Mouse (Mus musculus): ENCODE measurements around the gene Tmem205. TPM values are rescaled to one million over a fixed set of nuclear protein-coding genes. Genes with fewer than 3 reads are reported as not detected.

Tmem205 gene
- polyA plus RNA-seq, 1 experiment from 2014 or later, result 60.7 TPM

DNA sequence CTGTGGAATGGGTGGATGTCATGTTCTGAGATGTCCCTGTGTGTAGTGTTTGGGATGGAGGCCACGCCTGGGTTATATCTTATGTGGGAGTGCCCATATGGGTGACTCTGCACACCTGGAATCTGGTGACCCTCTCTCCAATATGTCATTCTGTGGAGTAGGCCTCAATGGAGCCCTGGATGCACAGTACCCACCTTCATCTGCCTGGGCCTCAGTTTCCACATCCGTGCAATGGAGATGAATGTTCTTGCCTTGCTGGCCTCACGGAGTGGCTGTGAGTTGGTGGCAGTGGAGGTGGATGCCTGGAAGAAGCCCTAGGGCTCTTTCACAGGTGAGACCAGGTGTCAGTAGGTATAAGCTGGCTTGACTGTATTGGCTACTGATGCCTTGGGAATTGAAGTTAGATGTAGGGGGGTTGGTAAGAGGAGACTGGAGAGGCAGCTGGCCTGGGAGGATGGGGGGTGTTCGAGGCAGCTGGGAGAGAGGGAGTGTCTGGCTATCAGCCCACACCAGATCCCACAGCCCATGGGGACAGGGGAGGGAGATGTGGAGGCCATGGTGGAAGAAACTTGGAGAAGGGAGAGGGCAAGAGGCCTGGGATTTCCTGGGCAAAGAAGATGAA is 11.0 kb upstream of the Tmem205 start:
- no peak overlapping the region for H3K4me2 ChIP-seq (replicated peaks; ENCODE audit: low read depth, low read length)
- ATAC-seq (ENCODE audit: insufficient number of reproducible peaks, insufficient read depth, low FRiP score, low read depth), result no peak
- no peaks in the 10 kb centered on the region for H3K4me1 ChIP-seq (ENCODE audit: control insufficient read depth, insufficient read depth, low read length)
- no peak overlapping the region for H3K27ac ChIP-seq (ENCODE audit: low read length)
- H3K9ac ChIP-seq (replicated peaks; ENCODE audit: low read depth, low read length), result no peak overlapping the region
- no peaks in the 10 kb centered on the region for H3K36me3 ChIP-seq (ENCODE audit: control insufficient read depth, insufficient read depth, low read length)
- no peaks in the 10 kb centered on the region for H3K9me3 ChIP-seq (ENCODE audit: control insufficient read depth, low read depth, low read length)
- WGBS, result 79% methylated on average over 4 of the region's 4 CpGs
- H3K27me3 ChIP-seq (ENCODE audit: control insufficient read depth, insufficient read depth, low read length), result no peaks in the 10 kb centered on the region
- no peak overlapping the region for H3K4me3 ChIP-seq (ENCODE audit: low read depth, low read length)

DNA sequence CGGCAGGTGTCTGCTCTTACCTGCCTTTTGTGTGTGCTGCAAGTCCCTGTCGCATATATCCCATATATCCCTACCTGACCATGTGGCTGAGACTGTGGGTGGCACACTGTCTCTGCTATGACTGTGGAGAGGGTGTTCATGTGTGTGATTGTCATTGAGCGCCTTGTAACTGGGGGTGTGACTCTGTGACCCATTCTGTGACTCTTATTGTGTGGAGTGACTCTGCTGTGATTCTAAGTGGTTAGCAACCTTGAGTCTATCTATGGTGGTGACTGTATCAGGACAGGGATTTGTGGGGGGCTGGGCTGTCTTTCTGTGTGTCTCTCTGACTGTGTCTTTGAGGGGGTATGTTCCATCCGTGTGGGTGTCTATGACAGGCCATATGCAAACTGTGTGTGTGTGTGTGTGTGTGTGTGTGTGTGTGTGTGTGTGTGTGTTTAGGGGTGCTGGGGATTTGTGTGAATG is 10.4 kb upstream of the Tmem205 start:
- Histone ChIP-seq H3K36me3 (ENCODE audit: control insufficient read depth, insufficient read depth, low read length) (no peaks in the 10 kb centered on the region), H3K9me3 (ENCODE audit: control insufficient read depth, low read depth, low read length) (no peaks in the 10 kb centered on the region), H3K27ac (ENCODE audit: low read length) (no peak overlapping the region), H3K4me2 (replicated peaks; ENCODE audit: low read depth, low read length) (peak overlapping the region; percentile 59), H3K27me3 (ENCODE audit: control insufficient read depth, insufficient read depth, low read length) (no peaks in the 10 kb centered on the region), H3K4me1 (ENCODE audit: control insufficient read depth, insufficient read depth, low read length) (no peaks in the 10 kb centered on the region), H3K9ac (replicated peaks; ENCODE audit: low read depth, low read length) (no peak overlapping the region), H3K4me3 (ENCODE audit: low read depth, low read length) (no peak overlapping the region)
- no peak for ATAC-seq (ENCODE audit: insufficient number of reproducible peaks, insufficient read depth, low FRiP score, low read depth)
- WGBS, result 78% methylated on average over 4 of the region's 4 CpGs

DNA sequence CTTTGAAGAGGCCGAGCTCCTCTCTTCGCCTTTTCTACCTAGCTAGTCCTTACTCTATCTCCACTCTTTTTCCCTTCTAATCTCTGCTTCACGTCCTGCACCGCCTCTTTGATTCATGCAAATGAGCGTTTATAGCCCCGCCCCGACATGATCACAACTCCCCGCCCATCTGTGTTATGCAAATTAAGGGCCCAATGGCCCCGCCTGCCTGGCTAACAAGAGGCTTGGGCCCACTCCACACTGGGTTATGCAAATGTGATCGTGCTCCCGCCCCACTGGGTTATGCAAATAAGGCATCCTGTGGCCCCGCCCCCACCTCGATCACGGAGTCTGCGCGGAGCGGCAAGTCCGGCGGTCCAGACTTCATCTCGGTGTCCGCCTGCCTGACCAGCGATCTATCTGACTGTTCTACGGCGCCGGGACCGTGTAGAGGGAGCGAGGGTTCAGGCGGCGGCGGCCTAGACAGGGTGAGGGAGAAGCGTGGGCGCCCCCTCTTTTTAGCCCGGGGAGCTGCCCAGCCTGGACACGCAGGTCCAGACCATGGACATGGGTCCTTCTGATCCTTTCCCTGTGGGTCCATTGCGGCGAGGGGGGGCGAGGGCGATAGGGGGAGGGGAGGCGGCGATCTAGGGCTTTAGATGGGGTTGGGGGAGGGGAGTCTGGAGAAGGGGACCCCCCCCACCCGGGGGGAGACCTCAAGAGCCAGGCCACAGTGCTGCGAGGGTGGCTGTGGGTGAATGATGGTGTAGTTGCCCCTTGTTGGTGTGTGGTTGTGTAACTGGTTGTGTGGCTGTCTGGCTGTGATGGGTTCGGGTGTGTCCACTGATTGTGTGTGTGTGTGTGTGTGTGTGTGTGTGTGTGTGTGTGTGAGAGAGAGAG is 9.6 kb upstream of the Tmem205 start, which contains the start of gene Plppr2:
TSS of gene Plppr2 (plus strand) at position 342 of the 879 bp plus-strand sequence.
- Histone ChIP-seq H3K36me3 (ENCODE audit: control insufficient read depth, insufficient read depth, low read length) (no peaks in the 10 kb centered on the region), H3K27ac (ENCODE audit: low read length) (no peak within 1 kb of the TSS), H3K27me3 (ENCODE audit: control insufficient read depth, insufficient read depth, low read length) (no peaks in the 10 kb centered on the region), H3K4me1 (ENCODE audit: control insufficient read depth, insufficient read depth, low read length) (no peaks in the 10 kb centered on the region), H3K9me3 (ENCODE audit: control insufficient read depth, low read depth, low read length) (no peaks in the 10 kb centered on the region), H3K4me2 (replicated peaks; ENCODE audit: low read depth, low read length) (peak within 1 kb of the TSS; percentile 59), H3K4me3 (ENCODE audit: low read depth, low read length) (peak within 1 kb of the TSS; percentile 40), H3K9ac (replicated peaks; ENCODE audit: low read depth, low read length) (no peak within 1 kb of the TSS; the same call in 1 of the 2 replicates)
- 2% methylated on average over 43 of the region's 43 CpGs for WGBS
- peak; percentile 96 for ATAC-seq (ENCODE audit: insufficient number of reproducible peaks, insufficient read depth, low FRiP score, low read depth)

DNA sequence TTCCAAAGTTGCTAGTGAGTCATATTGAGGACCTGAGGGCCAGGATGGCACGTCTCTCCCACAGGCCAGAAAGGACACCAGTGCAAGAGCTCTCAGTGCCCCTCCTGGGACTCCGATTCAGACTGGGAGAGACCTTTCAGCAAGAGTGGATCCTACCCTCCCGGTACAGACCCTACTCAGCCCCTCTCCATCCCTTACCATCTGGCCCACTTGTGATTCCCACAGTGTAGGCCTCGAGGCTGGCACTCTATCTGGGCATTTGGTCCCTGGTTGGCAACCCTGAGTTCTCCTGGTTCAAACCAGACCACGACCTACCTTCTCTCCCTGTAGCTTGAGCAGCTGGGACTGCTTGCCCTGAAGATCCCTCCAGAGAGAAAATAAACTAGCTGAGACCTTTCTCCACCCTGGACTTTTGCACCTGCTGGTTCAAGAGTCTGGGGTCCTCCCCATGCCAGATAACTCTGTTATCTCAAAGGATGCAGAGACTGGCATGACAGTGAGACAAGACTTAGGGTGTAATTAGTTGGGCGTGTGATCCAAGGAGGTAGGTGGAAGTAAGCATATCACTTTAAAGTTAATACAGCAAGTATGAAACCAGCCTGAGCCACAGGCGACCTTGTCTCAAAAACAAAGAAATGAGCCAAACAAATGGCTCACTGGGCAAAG is 8.2 kb upstream of the Tmem205 start:
- H3K9me3 ChIP-seq (ENCODE audit: control insufficient read depth, low read depth, low read length), result no peaks in the 10 kb centered on the region
- no peaks in the 10 kb centered on the region for H3K4me1 ChIP-seq (ENCODE audit: control insufficient read depth, insufficient read depth, low read length)
- H3K9ac ChIP-seq (replicated peaks; ENCODE audit: low read depth, low read length), result no peak overlapping the region
- no peak for ATAC-seq (ENCODE audit: insufficient number of reproducible peaks, insufficient read depth, low FRiP score, low read depth)
- WGBS, result 85% methylated on average over 7 of the region's 7 CpGs
- no peak overlapping the region for H3K4me3 ChIP-seq (ENCODE audit: low read depth, low read length)
- no peak overlapping the region for H3K27ac ChIP-seq (ENCODE audit: low read length)
- no peak overlapping the region for H3K4me2 ChIP-seq (replicated peaks; ENCODE audit: low read depth, low read length)
- H3K36me3 ChIP-seq (ENCODE audit: control insufficient read depth, insufficient read depth, low read length), result no peaks in the 10 kb centered on the region
- H3K27me3 ChIP-seq (ENCODE audit: control insufficient read depth, insufficient read depth, low read length), result no peaks in the 10 kb centered on the region

DNA sequence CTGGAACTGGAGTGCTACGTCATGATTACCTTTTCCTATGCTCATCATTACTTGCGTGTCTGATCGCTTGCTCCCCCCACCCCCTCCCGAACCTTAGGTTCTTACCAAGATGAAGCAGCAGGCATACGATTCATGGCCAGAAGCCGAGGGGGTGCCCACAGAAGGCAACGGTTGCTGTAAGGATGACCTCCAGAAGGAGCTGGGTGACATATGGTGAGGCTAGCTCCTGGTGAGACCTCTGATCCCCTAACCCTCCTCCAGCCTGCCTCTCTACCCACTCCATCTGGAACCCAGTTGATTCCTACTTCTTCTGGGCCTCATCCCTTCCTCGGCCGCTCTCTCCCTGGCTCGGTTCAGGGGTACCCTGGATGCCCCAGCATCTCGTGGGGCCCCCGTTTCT is 6.7 kb upstream of the Tmem205 start:
- no peak overlapping the region for H3K4me2 ChIP-seq (replicated peaks; ENCODE audit: low read depth, low read length)
- H3K4me3 ChIP-seq (ENCODE audit: low read depth, low read length), result no peak overlapping the region
- H3K36me3 ChIP-seq (ENCODE audit: control insufficient read depth, insufficient read depth, low read length), result no peaks in the 10 kb centered on the region
- no peak for ATAC-seq (ENCODE audit: insufficient number of reproducible peaks, insufficient read depth, low FRiP score, low read depth)
- H3K9ac ChIP-seq (replicated peaks; ENCODE audit: low read depth, low read length), result no peak overlapping the region
- H3K9me3 ChIP-seq (ENCODE audit: control insufficient read depth, low read depth, low read length), result no peaks in the 10 kb centered on the region
- no peaks in the 10 kb centered on the region for H3K27me3 ChIP-seq (ENCODE audit: control insufficient read depth, insufficient read depth, low read length)
- H3K27ac ChIP-seq (ENCODE audit: low read length), result no peak overlapping the region
- 87% methylated on average over 12 of the region's 12 CpGs for WGBS
- H3K4me1 ChIP-seq (ENCODE audit: control insufficient read depth, insufficient read depth, low read length), result no peaks in the 10 kb centered on the region

DNA sequence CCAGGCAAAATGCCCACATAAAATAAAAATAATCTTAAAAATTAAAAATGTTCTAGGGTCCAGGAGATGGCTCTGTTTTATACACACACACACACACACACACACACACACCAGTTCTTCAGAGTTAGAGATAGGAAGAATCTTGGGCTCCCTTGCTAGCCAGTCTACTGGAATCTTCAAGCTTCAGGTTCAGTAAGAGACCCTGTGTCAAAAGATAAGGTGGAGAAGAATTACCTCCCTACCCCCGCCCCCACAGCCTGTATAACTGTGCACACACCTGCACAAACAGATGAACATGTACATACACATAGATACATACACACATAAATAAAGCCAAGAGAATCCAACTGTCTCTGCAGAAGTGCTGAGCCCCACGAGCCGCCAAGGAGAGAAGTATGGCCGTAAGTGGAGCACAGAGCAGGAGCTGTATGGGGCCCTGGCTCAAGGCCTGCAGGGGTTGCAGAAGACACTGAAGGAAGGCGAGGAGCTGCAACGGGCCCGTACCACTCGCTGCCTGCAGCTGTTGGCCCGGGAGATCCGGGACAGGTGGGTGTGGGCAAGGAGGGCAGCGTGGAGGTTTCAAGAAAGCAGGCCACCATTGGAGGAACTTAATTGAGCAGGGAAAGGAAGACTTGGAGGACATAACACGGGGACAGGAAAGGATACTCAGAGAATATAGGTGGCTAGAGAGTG is 5.2 kb upstream of the Tmem205 start:
- Histone ChIP-seq H3K4me3 (ENCODE audit: low read depth, low read length) (no peak overlapping the region), H3K4me2 (replicated peaks; ENCODE audit: low read depth, low read length) (no peak overlapping the region), H3K4me1 (ENCODE audit: control insufficient read depth, insufficient read depth, low read length) (no peaks in the 10 kb centered on the region), H3K27me3 (ENCODE audit: control insufficient read depth, insufficient read depth, low read length) (no peaks in the 10 kb centered on the region), H3K9me3 (ENCODE audit: control insufficient read depth, low read depth, low read length) (no peaks in the 10 kb centered on the region), H3K9ac (replicated peaks; ENCODE audit: low read depth, low read length) (no peak overlapping the region), H3K36me3 (ENCODE audit: control insufficient read depth, insufficient read depth, low read length) (no peaks in the 10 kb centered on the region), H3K27ac (ENCODE audit: low read length) (no peak overlapping the region)
- 49% methylated on average over 12 of the region's 12 CpGs for WGBS
- ATAC-seq (ENCODE audit: insufficient number of reproducible peaks, insufficient read depth, low FRiP score, low read depth), result no peak

DNA sequence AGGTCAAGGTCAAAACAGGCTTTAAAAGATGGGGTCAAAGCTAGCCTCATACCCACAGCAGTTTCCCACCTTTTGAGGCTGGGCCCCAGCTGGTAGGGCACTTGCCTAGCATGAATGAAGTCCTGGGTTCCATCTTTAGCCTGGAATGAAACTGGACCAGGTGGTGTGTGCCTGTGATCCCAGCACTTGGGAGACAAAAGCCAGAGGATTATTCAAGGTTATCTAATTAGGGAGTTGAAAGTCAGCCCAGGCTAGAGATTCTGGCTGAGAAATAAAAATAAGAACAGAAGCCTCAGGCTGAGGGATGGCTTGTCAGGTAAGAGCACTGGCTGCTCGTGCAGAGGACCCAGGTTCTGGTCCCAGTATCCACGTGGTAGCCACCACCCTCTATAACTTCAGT is 4.7 kb upstream of the Tmem205 start:
- no peak overlapping the region for H3K4me2 ChIP-seq (replicated peaks; ENCODE audit: low read depth, low read length)
- WGBS, result 59% methylated on average over 2 of the region's 2 CpGs
- no peaks in the 10 kb centered on the region for H3K9me3 ChIP-seq (ENCODE audit: control insufficient read depth, low read depth, low read length)
- H3K27ac ChIP-seq (ENCODE audit: low read length), result no peak overlapping the region
- H3K36me3 ChIP-seq (ENCODE audit: control insufficient read depth, insufficient read depth, low read length), result no peaks in the 10 kb centered on the region
- no peaks in the 10 kb centered on the region for H3K27me3 ChIP-seq (ENCODE audit: control insufficient read depth, insufficient read depth, low read length)
- H3K4me3 ChIP-seq (ENCODE audit: low read depth, low read length), result no peak overlapping the region
- H3K4me1 ChIP-seq (ENCODE audit: control insufficient read depth, insufficient read depth, low read length), result no peaks in the 10 kb centered on the region
- H3K9ac ChIP-seq (replicated peaks; ENCODE audit: low read depth, low read length), result no peak overlapping the region
- ATAC-seq (ENCODE audit: insufficient number of reproducible peaks, insufficient read depth, low FRiP score, low read depth), result no peak

DNA sequence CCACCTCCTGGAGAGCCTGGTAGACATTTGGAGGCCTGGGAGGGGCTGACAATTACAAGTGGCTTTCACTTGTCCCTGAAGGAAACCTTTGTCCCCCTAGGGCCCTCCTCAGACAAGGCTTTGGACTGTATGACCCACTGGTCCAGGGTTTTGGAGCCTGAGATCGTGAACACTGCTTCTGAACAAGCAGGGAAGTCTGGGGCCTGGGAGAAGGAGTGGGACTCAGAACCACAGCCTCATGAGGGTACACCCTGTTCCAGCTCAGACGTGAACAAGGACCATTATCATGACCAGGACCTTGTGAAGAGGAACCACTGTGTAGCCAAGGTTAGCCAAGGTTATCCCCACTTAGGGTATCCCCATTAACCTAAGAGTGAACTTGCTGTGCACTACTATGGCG is 1.9 kb upstream of the Tmem205 start:
- ATAC-seq (ENCODE audit: insufficient number of reproducible peaks, insufficient read depth, low FRiP score, low read depth), result no peak
- no peak overlapping the region for H3K27ac ChIP-seq (ENCODE audit: low read length)
- no peaks in the 10 kb centered on the region for H3K27me3 ChIP-seq (ENCODE audit: control insufficient read depth, insufficient read depth, low read length)
- H3K4me3 ChIP-seq (ENCODE audit: low read depth, low read length), result no peak overlapping the region
- no peaks in the 10 kb centered on the region for H3K36me3 ChIP-seq (ENCODE audit: control insufficient read depth, insufficient read depth, low read length)
- peaks cover 8% of the 10 kb centered on the region; the same call in 1 of the 2 replicates for H3K4me1 ChIP-seq (ENCODE audit: control insufficient read depth, insufficient read depth, low read length)
- no peak overlapping the region for H3K9ac ChIP-seq (replicated peaks; ENCODE audit: low read depth, low read length)
- 78% methylated on average over 3 of the region's 3 CpGs for WGBS
- no peak overlapping the region for H3K4me2 ChIP-seq (replicated peaks; ENCODE audit: low read depth, low read length)
- H3K9me3 ChIP-seq (ENCODE audit: control insufficient read depth, low read depth, low read length), result no peaks in the 10 kb centered on the region
